In the genomic region with DNA sequence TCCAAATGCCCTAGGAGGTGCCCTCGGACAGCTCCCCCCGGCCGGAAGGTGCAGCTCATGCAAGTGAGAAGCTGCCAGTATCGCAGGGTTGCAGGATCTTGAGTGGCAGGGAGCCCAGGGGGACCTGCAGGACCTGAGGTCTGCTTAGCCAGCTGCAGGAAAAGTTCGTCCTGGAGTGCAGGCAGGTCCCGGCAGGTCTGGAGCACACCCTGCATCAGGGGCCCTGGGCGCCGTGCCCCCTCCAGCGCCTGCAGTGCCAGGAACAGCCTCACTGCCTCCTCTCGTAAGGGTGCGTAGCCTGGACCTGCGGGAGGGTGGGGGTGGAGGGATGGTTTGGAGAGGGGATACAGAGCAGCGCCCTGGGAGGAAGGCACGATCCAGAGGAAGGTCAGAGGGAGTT, we compare ENCODE assay signal across 27 mouse cellular contexts. TPM values are rescaled to one million over a fixed set of nuclear protein-coding genes. Genes with fewer than 3 reads are reported as not detected.
DNase-seq lines count a peak whose midpoint lies in the region; ATAC-seq and TF ChIP-seq lines count a peak whose summit lies in the region.
"Had no signal": no experiment of that assay in that cellular context is flagged by ENCODE, and none has a peak within 500 bp of the region (broad histone marks: within the 10 kb centered on the region; RNA-seq: fewer than 3 reads in every experiment).

No protein-coding gene starts in this region.

- TF ChIP-seq CTCF in stomach, postnatal 0 days (IDR thresholded peaks at IDR 0.05; ENCODE audit: low read depth), result no peak

- peaks cover 85% of the 10 kb centered on the region for H3K27me3 ChIP-seq in midbrain, embryonic 11.5 days (ENCODE audit: control insufficient read depth, insufficient read depth, low read length)
- H3K27me3 ChIP-seq in midbrain, embryonic 10.5 days (ENCODE audit: low read depth, poor library complexity, severe bottlenecking), result peaks cover 97% of the 10 kb centered on the region
- peaks cover 94% of the 10 kb centered on the region for H3K27me3 ChIP-seq in limb, embryonic 13.5 days
- H3K27me3 ChIP-seq in stomach, postnatal 0 days (ENCODE audit: control insufficient read depth, insufficient read depth, low read length), result no peaks in the 10 kb centered on the region

- peaks cover 18% of the 10 kb centered on the region for H3K4me1 ChIP-seq in midbrain, embryonic 11.5 days (ENCODE audit: control insufficient read depth, insufficient read depth, low read length)
- H3K4me1 ChIP-seq in midbrain, embryonic 10.5 days, result peaks cover 56% of the 10 kb centered on the region
- peaks cover 35% of the 10 kb centered on the region for H3K4me1 ChIP-seq in limb, embryonic 13.5 days
- peaks cover 3% of the 10 kb centered on the region for H3K4me1 ChIP-seq in stomach, postnatal 0 days (replicated peaks; ENCODE audit: control insufficient read depth, insufficient read depth)

- DNase-seq in cerebellum, adult 9-11 months, result peak; percentile 60
- DNase-seq in cerebellum, postnatal 36 days, result no peak
- DNase-seq in midbrain, embryonic 11.5 days (ENCODE audit: low spot score, missing footprints), result peak; percentile 84
- DNase-seq in midbrain, embryonic 10.5 days (ENCODE audit: low spot score), result no peak
- no peak for DNase-seq in stomach, postnatal 0 days (ENCODE audit: low spot score)
- DNase-seq in lung, postnatal 4 days, result no peak
- DNase-seq: adrenal gland, postnatal 25 days; B cell, adult 2 months; kidney, adult 18-20 months; kidney, postnatal 36 days; liver, embryonic 13.5 days; lung, adult 18-20 months; right cerebral cortex, adult 18-20 months; thymus, adult 18-20 months; thymus, postnatal 25 days had no signal

- no peaks in the 10 kb centered on the region for H3K9me3 ChIP-seq in midbrain, embryonic 11.5 days (ENCODE audit: control insufficient read depth, low read length)
- no peaks in the 10 kb centered on the region for H3K9me3 ChIP-seq in midbrain, embryonic 10.5 days (replicated peaks)
- H3K9me3 ChIP-seq in limb, embryonic 13.5 days, result no peaks in the 10 kb centered on the region
- H3K9me3 ChIP-seq in stomach, postnatal 0 days (ENCODE audit: control insufficient read depth, low read length), result no peaks in the 10 kb centered on the region
- H3K9me3 ChIP-seq: forebrain, embryonic 10.5 days; forebrain, embryonic 15.5 days; kidney, embryonic 15.5 days; limb, embryonic 15.5 days; liver, embryonic 13.5 days; midbrain, embryonic 15.5 days had no signal

- no peak overlapping the region for H3K4me3 ChIP-seq in midbrain, embryonic 11.5 days (ENCODE audit: low read depth, low read length)
- H3K4me3 ChIP-seq in midbrain, embryonic 10.5 days, result no peak overlapping the region; the same call in 1 of the 2 replicates
- no peak overlapping the region for H3K4me3 ChIP-seq in limb, embryonic 13.5 days
- H3K4me3 ChIP-seq in stomach, postnatal 0 days (ENCODE audit: low read depth, low read length), result no peak overlapping the region
- H3K4me3 ChIP-seq: forebrain, embryonic 10.5 days; forebrain, embryonic 15.5 days; kidney, embryonic 15.5 days; layer of hippocampus, adult 2 months; left cerebral cortex, adult 2 months; limb, embryonic 15.5 days; liver, embryonic 13.5 days; midbrain, embryonic 15.5 days had no signal

- H3K4me2 ChIP-seq in midbrain, embryonic 11.5 days, result no peak overlapping the region
- H3K4me2 ChIP-seq in limb, embryonic 13.5 days (replicated peaks), result no peak overlapping the region
- no peak overlapping the region for H3K4me2 ChIP-seq in stomach, postnatal 0 days (replicated peaks; ENCODE audit: low read depth)
- H3K4me2 ChIP-seq: forebrain, embryonic 15.5 days; kidney, embryonic 15.5 days; limb, embryonic 15.5 days; liver, embryonic 13.5 days; midbrain, embryonic 15.5 days had no signal

- no peak overlapping the region for H3K9ac ChIP-seq in midbrain, embryonic 11.5 days (ENCODE audit: low read length)
- H3K9ac ChIP-seq in limb, embryonic 13.5 days, result 0 out of 2 replicates have a peak overlapping the region, but pooled peaks have one; percentile 1
- no peak overlapping the region for H3K9ac ChIP-seq in stomach, postnatal 0 days (ENCODE audit: low read length)
- H3K9ac ChIP-seq: forebrain, embryonic 15.5 days; kidney, embryonic 15.5 days; limb, embryonic 15.5 days; liver, embryonic 13.5 days; midbrain, embryonic 15.5 days had no signal

- H3K27ac ChIP-seq in midbrain, embryonic 11.5 days (ENCODE audit: low read depth, low read length), result no peak overlapping the region
- no peak overlapping the region for H3K27ac ChIP-seq in midbrain, embryonic 10.5 days (replicated peaks)
- H3K27ac ChIP-seq in limb, embryonic 13.5 days, result no peak overlapping the region
- H3K27ac ChIP-seq in stomach, postnatal 0 days (replicated peaks), result peak overlapping the region; percentile 36; the same call in 1 of the 2 replicates
- H3K27ac ChIP-seq: forebrain, embryonic 10.5 days; forebrain, embryonic 15.5 days; kidney, embryonic 15.5 days; layer of hippocampus, adult 2 months; left cerebral cortex, adult 2 months; limb, embryonic 15.5 days; liver, embryonic 13.5 days; macrophage; midbrain, embryonic 15.5 days had no signal

- ATAC-seq in midbrain, embryonic 11.5 days (ENCODE audit: low FRiP score), result no peak
- no peak for ATAC-seq in limb, embryonic 13.5 days (ENCODE audit: low FRiP score, low read depth)
- no peak for ATAC-seq in stomach, postnatal 0 days (ENCODE audit: low FRiP score, low TSS enrichment)
- ATAC-seq: forebrain, embryonic 15.5 days; hindbrain, embryonic 16.5 days; lung, postnatal 0 days; midbrain, embryonic 15.5 days had no signal

- WGBS in midbrain, embryonic 11.5 days, result 45% methylated on average over 14 of the region's 14 CpGs
- WGBS in midbrain, embryonic 10.5 days, result 32% methylated on average over 14 of the region's 14 CpGs
- 41% methylated on average over 14 of the region's 14 CpGs for WGBS in limb, embryonic 13.5 days
- WGBS in stomach, postnatal 0 days, result 75% methylated on average over 14 of the region's 14 CpGs

- H3K36me3 ChIP-seq in midbrain, embryonic 11.5 days (ENCODE audit: control insufficient read depth, insufficient read depth, low read length), result no peaks in the 10 kb centered on the region
- H3K36me3 ChIP-seq in midbrain, embryonic 10.5 days, result peaks cover 24% of the 10 kb centered on the region
- H3K36me3 ChIP-seq in limb, embryonic 13.5 days, result peaks cover 32% of the 10 kb centered on the region
- H3K36me3 ChIP-seq in stomach, postnatal 0 days (ENCODE audit: control insufficient read depth, insufficient read depth, low read length), result peaks cover 45% of the 10 kb centered on the region

- TF ChIP-seq EP300 in stomach, postnatal 0 days (optimal IDR thresholded peaks at IDR 0.05), result no peak

RNA-seq across cellular contexts. Expression of gene Cntnap1, which starts 4.0 kb away (rescaled TPM):
- polyA plus RNA-seq in midbrain, embryonic 11.5 days (2014; fragmentation: Nextera tagmentation; extraction: Ambion mirVana), result 0.30 and 0.32 TPM in 2 replicates
- polyA plus RNA-seq in midbrain, embryonic 10.5 days (2016; fragmentation: Nextera tagmentation; extraction: Ambion mirVana), result 0.28 and 0.43 TPM in 2 replicates
- 0.27 and 0.46 TPM in 2 replicates for polyA plus RNA-seq in limb, embryonic 13.5 days (2015; fragmentation: Nextera tagmentation; extraction: Ambion mirVana)
- polyA plus RNA-seq in stomach, postnatal 0 days (2015; fragmentation: Nextera tagmentation; extraction: Ambion mirVana), result 0.52 and 0.94 TPM in 2 replicates

RNA-seq across cellular contexts. Expression of gene Plekhh3, which starts 4.8 kb away (rescaled TPM):
- polyA plus RNA-seq in midbrain, embryonic 11.5 days (2014; fragmentation: Nextera tagmentation; extraction: Ambion mirVana), result 5.8 and 7.2 TPM in 2 replicates
- polyA plus RNA-seq in midbrain, embryonic 10.5 days (2016; fragmentation: Nextera tagmentation; extraction: Ambion mirVana), result 4.5 and 5.6 TPM in 2 replicates
- 6.6 and 7.3 TPM in 2 replicates for polyA plus RNA-seq in limb, embryonic 13.5 days (2015; fragmentation: Nextera tagmentation; extraction: Ambion mirVana)
- polyA plus RNA-seq in stomach, postnatal 0 days (2015; fragmentation: Nextera tagmentation; extraction: Ambion mirVana), result 23.8 and 25.6 TPM in 2 replicates

RNA-seq across cellular contexts. Expression of gene Ccr10, which starts 8.9 kb away (rescaled TPM):
- not detected in 2 replicates for polyA plus RNA-seq in midbrain, embryonic 11.5 days (2014; fragmentation: Nextera tagmentation; extraction: Ambion mirVana)
- polyA plus RNA-seq in midbrain, embryonic 10.5 days (2016; fragmentation: Nextera tagmentation; extraction: Ambion mirVana), result 0.17 and 0.20 TPM in 2 replicates
- 0.10 TPM in 1 of 2 replicates, not detected in the other for polyA plus RNA-seq in limb, embryonic 13.5 days (2015; fragmentation: Nextera tagmentation; extraction: Ambion mirVana)
- polyA plus RNA-seq in stomach, postnatal 0 days (2015; fragmentation: Nextera tagmentation; extraction: Ambion mirVana), result 0.16 and 0.24 TPM in 2 replicates
- polyA plus RNA-seq: forebrain, embryonic 10.5 days; heart, embryonic 14.5 days; liver, embryonic 13.5 days; macrophage had no signal

RNA-seq across cellular contexts. Expression of gene Tubg2, which starts 10.7 kb away (rescaled TPM):
- polyA plus RNA-seq in midbrain, embryonic 11.5 days (2014; fragmentation: Nextera tagmentation; extraction: Ambion mirVana), result 3.4 and 5.1 TPM in 2 replicates
- polyA plus RNA-seq in midbrain, embryonic 10.5 days (2016; fragmentation: Nextera tagmentation; extraction: Ambion mirVana), result 2.1 and 3.9 TPM in 2 replicates
- polyA plus RNA-seq in limb, embryonic 13.5 days (2015; fragmentation: Nextera tagmentation; extraction: Ambion mirVana), result 7.3 and 7.4 TPM in 2 replicates
- polyA plus RNA-seq in stomach, postnatal 0 days (2015; fragmentation: Nextera tagmentation; extraction: Ambion mirVana), result 3.0 and 3.1 TPM in 2 replicates

RNA-seq across cellular contexts. Expression of gene Tubg1, which starts 46.6 kb away (rescaled TPM):
- 96.3 and 108 TPM in 2 replicates for polyA plus RNA-seq in midbrain, embryonic 11.5 days (2014; fragmentation: Nextera tagmentation; extraction: Ambion mirVana)
- 131 and 135 TPM in 2 replicates for polyA plus RNA-seq in midbrain, embryonic 10.5 days (2016; fragmentation: Nextera tagmentation; extraction: Ambion mirVana)
- 70.5 and 71.1 TPM in 2 replicates for polyA plus RNA-seq in limb, embryonic 13.5 days (2015; fragmentation: Nextera tagmentation; extraction: Ambion mirVana)
- 29.7 and 29.8 TPM in 2 replicates for polyA plus RNA-seq in stomach, postnatal 0 days (2015; fragmentation: Nextera tagmentation; extraction: Ambion mirVana)

Comparison
In these comparisons a context has a peak if more than half of its experiments do, and no peak if none do; other contexts are left out.
1. DNase-seq: peak in cerebellum, adult 9-11 months (single experiment) and midbrain, embryonic 11.5 days (single experiment); none in cerebellum, postnatal 36 days (0 of 2), midbrain, embryonic 10.5 days (single experiment), stomach, postnatal 0 days (single experiment) and lung, postnatal 4 days (0 of 2).